Mouse (Mus musculus) CH12.LX (cell line): ENCODE measurements at regions not wholly inside any gene's neighbourhood (a gene's known extent, or its start where the extent isn't known, plus 50 kb on each side); places are given as distances from the start of the nearest gene placed in this dataset.

Experiments
- CHD1 ChIP-seq: IDR thresholded peaks from 2 replicates; pipeline ENCODE4 v1.6.1; 2012; ENCODE audit warnings: low read depth, low read length, improper control_type of control experiment, inconsistent platforms
- CTCF ChIP-seq, 2 experiments: IDR thresholded peaks in 1 of 2; conservative IDR thresholded peaks in 1 of 2; 2 replicates each; pipeline ENCODE4 v1.5.1; 2011 to 2012; ENCODE audit warnings: low read depth in 2 of 2, low read length in 2 of 2, improper control_type of control experiment in 1 of 2, inconsistent platforms in 1 of 2, mild to moderate bottlenecking in 1 of 2, moderate library complexity in 1 of 2
- E2F4 ChIP-seq: IDR thresholded peaks from 2 replicates; pipeline ENCODE4 v1.6.1; 2011; ENCODE audit warnings: low read depth, low read length, improper control_type of control experiment; ENCODE audit not compliant: insufficient replicate concordance
- EP300 ChIP-seq: IDR thresholded peaks from 2 replicates; pipeline ENCODE4 v1.6.1; 2011; ENCODE audit warnings: low read length, improper control_type of control experiment
- MAX ChIP-seq: IDR thresholded peaks from 2 replicates; pipeline ENCODE4 v1.6.1; 2011; ENCODE audit warnings: low read length, improper control_type of control experiment
- NELFE ChIP-seq: IDR thresholded peaks from 2 replicates; pipeline ENCODE4 v1.6.1; 2011; ENCODE audit warnings: low read depth, low read length, improper control_type of control experiment
- NRF1 ChIP-seq: IDR thresholded peaks from 2 replicates; pipeline ENCODE4 v1.6.1; 2014; ENCODE audit warnings: low read depth, mild to moderate bottlenecking, inconsistent platforms, low read length, improper control_type of control experiment, moderate library complexity
- UBTF ChIP-seq: IDR thresholded peaks from 2 replicates; pipeline ENCODE4 v1.6.1; 2012; ENCODE audit warnings: low read depth, mild to moderate bottlenecking, inconsistent platforms, low read length, improper control_type of control experiment, moderate library complexity
- ZMIZ1 ChIP-seq: IDR thresholded peaks from 2 replicates; pipeline ENCODE4 v1.6.1; 2012; ENCODE audit warnings: low read depth, mild to moderate bottlenecking, inconsistent platforms, low read length, improper control_type of control experiment

- no peak for TF ChIP-seq EP300
- no peak for TF ChIP-seq NELFE
- no peak for TF ChIP-seq CTCF (conservative IDR thresholded peaks at IDR 0.05 in 1 of 2, IDR thresholded peaks at IDR 0.05 in 1 of 2; ENCODE audit: low read depth in 2 of 2, low read length in 2 of 2)
- no peak for TF ChIP-seq E2F4
- no peak for TF ChIP-seq ZMIZ1
- TF ChIP-seq CHD1: no peak
- TF ChIP-seq MAX: no peak
- TF ChIP-seq NRF1: no peak
- TF ChIP-seq UBTF: no peak
Observed at GRCm38 (mm10) chr16:51916337-51916736, 114.7 kb upstream of the Cblb start.
